23 mouse cellular contexts compared by ENCODE assay signal in genomic region chr16:42369346-42369745, GRCm38 (mm10). TPM values are rescaled to one million over a fixed set of nuclear protein-coding genes. Genes with fewer than 3 reads are reported as not detected.
DNase-seq lines count a peak whose midpoint lies in the region; ATAC-seq lines count a peak whose summit lies in the region.
"Had no signal": no experiment of that assay in that cellular context is flagged by ENCODE, and none has a peak within 500 bp of the region (broad histone marks: within the 10 kb centered on the region; RNA-seq: fewer than 3 reads in every experiment).

No protein-coding gene starts in this region.

- H3K36me3 ChIP-seq in hindbrain, embryonic 14.5 days (replicated peaks; ENCODE audit: control insufficient read depth, insufficient read depth) = no peaks in the 10 kb centered on the region
- no peaks in the 10 kb centered on the region for H3K36me3 ChIP-seq in hindbrain, embryonic 10.5 days
- no peaks in the 10 kb centered on the region for H3K36me3 ChIP-seq in midbrain, embryonic 16.5 days (ENCODE audit: control insufficient read depth, insufficient read depth, low read length)
- H3K36me3 ChIP-seq in midbrain, embryonic 11.5 days (ENCODE audit: control insufficient read depth, insufficient read depth, low read length) = no peaks in the 10 kb centered on the region
- H3K36me3 ChIP-seq in kidney, embryonic 16.5 days (ENCODE audit: insufficient read depth, low read length) = no peaks in the 10 kb centered on the region
- H3K36me3 ChIP-seq: embryonic facial prominence, embryonic 15.5 days; forebrain, embryonic 10.5 days; G1E; heart, embryonic 10.5 days; intestine, embryonic 15.5 days had no signal

- peak overlapping the region; percentile 70; the same call in 1 of the 2 replicates for H3K27ac ChIP-seq in hindbrain, embryonic 14.5 days
- no peak overlapping the region for H3K27ac ChIP-seq in hindbrain, embryonic 10.5 days
- peak overlapping the region; percentile 44 for H3K27ac ChIP-seq in midbrain, embryonic 16.5 days (ENCODE audit: low read length)
- H3K27ac ChIP-seq in midbrain, embryonic 11.5 days (ENCODE audit: low read depth, low read length) = no peak overlapping the region
- no peak overlapping the region for H3K27ac ChIP-seq in kidney, embryonic 16.5 days (ENCODE audit: low read length)
- H3K27ac ChIP-seq: embryonic facial prominence, embryonic 15.5 days; forebrain, embryonic 10.5 days; heart, embryonic 10.5 days; intestine, embryonic 15.5 days had no signal

- peaks cover 10% of the 10 kb centered on the region; the same call in 1 of the 2 replicates for H3K4me1 ChIP-seq in hindbrain, embryonic 14.5 days (replicated peaks; ENCODE audit: control insufficient read depth, insufficient read depth, low read length)
- H3K4me1 ChIP-seq in hindbrain, embryonic 10.5 days (replicated peaks) = no peaks in the 10 kb centered on the region
- H3K4me1 ChIP-seq in midbrain, embryonic 16.5 days (ENCODE audit: control insufficient read depth, insufficient read depth, low read length) = peaks cover 7% of the 10 kb centered on the region; the same call in 1 of the 2 replicates
- H3K4me1 ChIP-seq in midbrain, embryonic 11.5 days (ENCODE audit: control insufficient read depth, insufficient read depth, low read length) = no peaks in the 10 kb centered on the region
- H3K4me1 ChIP-seq in kidney, embryonic 16.5 days (ENCODE audit: insufficient read depth, low read length) = no peaks in the 10 kb centered on the region
- H3K4me1 ChIP-seq: embryonic facial prominence, embryonic 15.5 days; forebrain, embryonic 10.5 days; heart, embryonic 10.5 days; intestine, embryonic 15.5 days had no signal

- WGBS in hindbrain, embryonic 14.5 days = 85% methylated on average over 6 of the region's 6 CpGs
- 84% methylated on average over 6 of the region's 6 CpGs for WGBS in hindbrain, embryonic 10.5 days
- 86% methylated on average over 6 of the region's 6 CpGs for WGBS in midbrain, embryonic 16.5 days
- WGBS in midbrain, embryonic 11.5 days = 81% methylated on average over 6 of the region's 6 CpGs
- 82% methylated on average over 6 of the region's 6 CpGs for WGBS in kidney, embryonic 16.5 days

- no peak overlapping the region for H3K9ac ChIP-seq in hindbrain, embryonic 14.5 days
- H3K9ac ChIP-seq in midbrain, embryonic 16.5 days (ENCODE audit: low read depth, low read length) = no peak overlapping the region
- H3K9ac ChIP-seq in midbrain, embryonic 11.5 days (ENCODE audit: low read length) = no peak overlapping the region
- H3K9ac ChIP-seq in kidney, embryonic 16.5 days (replicated peaks; ENCODE audit: low read length) = no peak overlapping the region
- H3K9ac ChIP-seq: embryonic facial prominence, embryonic 15.5 days; intestine, embryonic 15.5 days had no signal

- DNase-seq in hindbrain, embryonic 14.5 days (ENCODE audit: low spot score) = no peak
- no peak for DNase-seq in hindbrain, embryonic 10.5 days (ENCODE audit: low spot score)
- no peak for DNase-seq in midbrain, embryonic 11.5 days (ENCODE audit: low spot score, missing footprints)
- DNase-seq in ZHBTc4 (ENCODE audit: low read depth, low spot score) = peak; percentile 64
- DNase-seq: adrenal gland, adult 2 months; adrenal gland, postnatal 25 days; cerebellum, adult 8-10 months; cerebellum, postnatal 14 days; embryo, embryonic 11 days; gastrocnemius, postnatal 36 days; heart, adult 11 months; heart, postnatal 10 days; heart, postnatal 4 days had no signal

- no peaks in the 10 kb centered on the region for H3K27me3 ChIP-seq in hindbrain, embryonic 14.5 days (ENCODE audit: control insufficient read depth, insufficient read depth, low read length)
- H3K27me3 ChIP-seq in hindbrain, embryonic 10.5 days (ENCODE audit: insufficient read depth, poor library complexity, severe bottlenecking) = no peaks in the 10 kb centered on the region
- H3K27me3 ChIP-seq in midbrain, embryonic 16.5 days (ENCODE audit: control insufficient read depth, insufficient read depth, low read depth, low read length) = no peaks in the 10 kb centered on the region
- H3K27me3 ChIP-seq in midbrain, embryonic 11.5 days (ENCODE audit: control insufficient read depth, insufficient read depth, low read length) = no peaks in the 10 kb centered on the region
- H3K27me3 ChIP-seq in kidney, embryonic 16.5 days (ENCODE audit: insufficient read depth, low read length) = no peaks in the 10 kb centered on the region
- H3K27me3 ChIP-seq: embryonic facial prominence, embryonic 15.5 days; intestine, embryonic 15.5 days had no signal

- no peaks in the 10 kb centered on the region for H3K9me3 ChIP-seq in hindbrain, embryonic 14.5 days (ENCODE audit: control insufficient read depth, low read length)
- H3K9me3 ChIP-seq in hindbrain, embryonic 10.5 days = no peaks in the 10 kb centered on the region
- no peaks in the 10 kb centered on the region for H3K9me3 ChIP-seq in midbrain, embryonic 16.5 days (replicated peaks; ENCODE audit: control insufficient read depth, low read length, poor library complexity, severe bottlenecking)
- H3K9me3 ChIP-seq in midbrain, embryonic 11.5 days (ENCODE audit: control insufficient read depth, low read length) = no peaks in the 10 kb centered on the region
- no peaks in the 10 kb centered on the region for H3K9me3 ChIP-seq in kidney, embryonic 16.5 days (ENCODE audit: low read length)
- H3K9me3 ChIP-seq: embryonic facial prominence, embryonic 15.5 days; forebrain, embryonic 10.5 days; heart, embryonic 10.5 days; intestine, embryonic 15.5 days had no signal

- no peak for ATAC-seq in hindbrain, embryonic 14.5 days (ENCODE audit: low FRiP score)
- ATAC-seq in midbrain, embryonic 16.5 days = peak; percentile 48; the same call in 1 of the 2 replicates
- no peak for ATAC-seq in midbrain, embryonic 11.5 days (ENCODE audit: low FRiP score)
- no peak for ATAC-seq in kidney, embryonic 16.5 days (ENCODE audit: low FRiP score, low TSS enrichment)
- ATAC-seq in cerebellum, adult (ENCODE audit: insufficient number of reproducible peaks, low FRiP score, low TSS enrichment) = no peak
- ATAC-seq: forebrain, embryonic 14.5 days; intestine, embryonic 15.5 days had no signal

- no peak overlapping the region for H3K4me2 ChIP-seq in hindbrain, embryonic 14.5 days (replicated peaks)
- no peak overlapping the region for H3K4me2 ChIP-seq in midbrain, embryonic 16.5 days (ENCODE audit: low read length)
- H3K4me2 ChIP-seq in midbrain, embryonic 11.5 days = no peak overlapping the region
- no peak overlapping the region for H3K4me2 ChIP-seq in kidney, embryonic 16.5 days (replicated peaks; ENCODE audit: low read depth, low read length)
- H3K4me2 ChIP-seq: embryonic facial prominence, embryonic 15.5 days; intestine, embryonic 15.5 days had no signal

- no peak overlapping the region for H3K4me3 ChIP-seq in hindbrain, embryonic 14.5 days (replicated peaks; ENCODE audit: low read length)
- no peak overlapping the region for H3K4me3 ChIP-seq in hindbrain, embryonic 10.5 days
- no peak overlapping the region for H3K4me3 ChIP-seq in midbrain, embryonic 16.5 days (ENCODE audit: low read depth, low read length)
- H3K4me3 ChIP-seq in midbrain, embryonic 11.5 days (ENCODE audit: low read depth, low read length) = no peak overlapping the region
- H3K4me3 ChIP-seq in kidney, embryonic 16.5 days (ENCODE audit: low read length) = no peak overlapping the region
- H3K4me3 ChIP-seq: embryonic facial prominence, embryonic 15.5 days; erythroblast, embryonic 14.5 days; forebrain, embryonic 10.5 days; heart, embryonic 10.5 days; intestine, embryonic 15.5 days had no signal

RNA-seq across cellular contexts. Expression of gene Gap43, which starts 28.9 kb away (rescaled TPM):
- 1,468 and 1,692 TPM in 2 replicates for polyA plus RNA-seq in hindbrain, embryonic 14.5 days (2014; fragmentation: Nextera tagmentation; extraction: Ambion mirVana)
- polyA plus RNA-seq in hindbrain, embryonic 10.5 days (2016; fragmentation: Nextera tagmentation; extraction: Ambion mirVana) = 160 and 277 TPM in 2 replicates
- 1,781 and 1,991 TPM in 2 replicates for polyA plus RNA-seq in midbrain, embryonic 16.5 days (2015; fragmentation: Nextera tagmentation; extraction: Ambion mirVana)
- 301 and 323 TPM in 2 replicates for polyA plus RNA-seq in midbrain, embryonic 11.5 days (2014; fragmentation: Nextera tagmentation; extraction: Ambion mirVana)
- 17.0 and 23.1 TPM in 2 replicates for polyA plus RNA-seq in kidney, embryonic 16.5 days (2015; fragmentation: Nextera tagmentation; extraction: Ambion mirVana)
- polyA plus RNA-seq: adrenal gland, adult 2 months; G1E had no signal

Comparison
In these comparisons a context has a peak if more than half of its experiments do, and no peak if none do; other contexts are left out.
1. H3K27ac ChIP-seq: peak in hindbrain, embryonic 14.5 days (single experiment) and midbrain, embryonic 16.5 days (single experiment); none in hindbrain, embryonic 10.5 days (single experiment), midbrain, embryonic 11.5 days (single experiment) and kidney, embryonic 16.5 days (single experiment).